Mouse (Mus musculus) bone marrow macrophage, adult 2 months (primary cell): Measurements from ENCODE around the gene Myof.

Source experiments
- CTCF ChIP-seq: IDR thresholded peaks from 2 replicates; pipeline ENCODE4 v1.5.1; 2012; ENCODE audit warnings: low read depth, mild to moderate bottlenecking, low read length, moderate library complexity
- POLR2A ChIP-seq: IDR thresholded peaks from 2 replicates; pipeline ENCODE4 v1.6.1; 2012; ENCODE audit warnings: mild to moderate bottlenecking, low read depth, low read length, borderline replicate concordance

- TF ChIP-seq CTCF (no peak), POLR2A (no peak)
Observed at GRCm38 (mm10) chr19:37988156-37988555, 55.2 kb downstream of the Myof start.
